Mouse (Mus musculus) E14TG2a.4 (cell line): ENCODE measurements around the gene Gpr15.

Source experiments
- CTCF ChIP-seq: conservative IDR thresholded peaks from 2 replicates; pipeline ENCODE4 v1.5.1; 2014; ENCODE audit warnings: low read length
- NANOG ChIP-seq: IDR thresholded peaks from 2 replicates; pipeline ENCODE4 v1.6.1; 2014; ENCODE audit warnings: borderline replicate concordance, low read length, mixed read lengths

DNA sequence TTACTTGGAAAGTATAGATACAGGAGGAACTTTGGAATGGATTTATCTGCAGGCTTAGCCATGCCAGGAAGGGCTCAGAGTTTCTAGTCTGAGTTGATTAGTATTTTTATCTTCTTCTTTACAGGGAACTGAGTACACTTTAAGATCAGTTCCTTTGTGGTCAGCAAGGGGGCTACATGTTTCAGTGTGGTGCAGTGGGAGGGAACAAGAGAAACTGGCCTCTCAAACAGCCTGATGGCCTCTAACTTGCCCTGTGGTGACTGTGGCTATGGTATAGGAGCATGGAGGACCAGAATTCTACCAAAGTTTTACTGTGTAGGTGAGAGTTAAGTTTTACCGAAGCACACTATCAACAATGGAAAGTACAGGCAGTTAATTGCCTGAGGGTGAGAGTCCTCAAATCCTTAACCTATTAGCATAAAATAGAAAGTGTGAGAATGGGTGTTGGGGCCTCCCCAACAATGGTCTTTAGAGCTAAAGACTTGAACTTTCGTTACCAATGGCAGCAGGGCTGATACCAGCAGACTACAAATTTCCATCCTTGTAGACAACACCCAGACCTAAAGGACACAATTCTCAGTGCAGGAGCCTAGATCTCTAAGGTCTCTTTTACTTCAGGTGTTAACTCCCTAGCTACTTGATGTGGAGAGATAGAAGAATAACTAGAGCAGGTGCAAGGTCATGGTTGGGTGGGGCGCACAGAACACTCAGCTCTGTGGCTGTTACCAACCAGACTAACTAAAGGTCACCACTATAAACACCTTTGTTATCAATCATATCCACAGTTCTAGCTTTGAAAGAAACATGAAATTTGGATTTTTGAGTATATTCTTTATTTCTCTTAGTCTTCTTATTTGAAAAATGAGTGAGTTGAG, 10.0 kb downstream of the Gpr15 start:
- no peak for TF ChIP-seq CTCF
- TF ChIP-seq NANOG: no peak
